Mouse (Mus musculus): ENCODE results near the gene Colgalt2.

GRCm38 (mm10) chr1:152457596-152457995, 58.0 kb downstream of the Colgalt2 start:
- TF ChIP-seq TAL1 (IDR thresholded peaks at IDR 0.05; ENCODE audit: low read length) (no peak), GATA1 (IDR thresholded peaks at IDR 0.05; ENCODE audit: low read length) (no peak)
